Mouse (Mus musculus) C2C12 (cell line): Measurements from ENCODE around the gene Furin. TPM values are rescaled to one million over a fixed set of nuclear protein-coding genes. Genes with fewer than 3 reads are reported as not detected.

Source experiments
- H3K27me3 ChIP-seq: one replicate; pipeline ENCODE4 v1.6.1; 2011; ENCODE audit not compliant: control insufficient read depth, insufficient read depth, insufficient read length
- H3K36me3 ChIP-seq: one replicate; pipeline ENCODE4 v1.6.1; 2011; ENCODE audit not compliant: control insufficient read depth, insufficient read depth
- H3K4me3 ChIP-seq: one replicate; pipeline ENCODE4 v1.5.1; 2011; ENCODE audit warnings: mild to moderate bottlenecking, control low read depth; ENCODE audit not compliant: poor library complexity, insufficient read depth, severe bottlenecking
- H3K79me2 ChIP-seq: one replicate; pipeline ENCODE4 v1.6.1; 2011; ENCODE audit not compliant: control insufficient read depth, insufficient read depth
- H3K79me3 ChIP-seq: one replicate; pipeline ENCODE4 v1.6.1; 2011; ENCODE audit warnings: low read depth, control low read depth
- H3ac ChIP-seq: one replicate; pipeline ENCODE3; 2011; ENCODE audit warnings: low read depth; ENCODE audit not compliant: control insufficient read depth, insufficient read length
- CEBPB ChIP-seq: IDR thresholded peaks from one replicate; pipeline ENCODE4 v1.6.1; 2011; ENCODE audit warnings: low read depth, mild to moderate bottlenecking, control low read depth, moderate library complexity
- CTCF ChIP-seq: IDR thresholded peaks from one replicate; pipeline ENCODE4 v1.5.1; 2011; ENCODE audit not compliant: control insufficient read depth, insufficient read depth, insufficient read length
- FOSL1 ChIP-seq: IDR thresholded peaks from one replicate; pipeline ENCODE4 v1.8.0; 2011; ENCODE audit warnings: mild to moderate bottlenecking, low read length; ENCODE audit not compliant: poor library complexity, insufficient read depth, severe bottlenecking
- MAX ChIP-seq: IDR thresholded peaks from one replicate; pipeline ENCODE4 v1.6.1; 2011; ENCODE audit warnings: mild to moderate bottlenecking, control low read depth
- MYOD1 ChIP-seq: IDR thresholded peaks from one replicate; pipeline ENCODE4 v1.6.1; 2011; ENCODE audit warnings: low read depth; ENCODE audit not compliant: control insufficient read depth, insufficient read length
- MYOG ChIP-seq: IDR thresholded peaks from one replicate; pipeline ENCODE4 v1.6.1; 2011; ENCODE audit not compliant: control insufficient read depth, insufficient read length; ENCODE audit errors: extremely low read depth
- USF1 ChIP-seq: IDR thresholded peaks from one replicate; pipeline ENCODE4 v1.6.1; 2011; ENCODE audit warnings: low read depth, mild to moderate bottlenecking, control low read depth, moderate library complexity
- polyA plus RNA-seq: library from polyadenylated mRNA; unstranded; fragments of >200 nt; fragmentation: generic; extraction: Trizol; gene quantifications from one replicate; pipeline ENCODE4 v1.2.1, GENCODE M21; 2012; ENCODE audit warnings: missing spikeins

The Furin gene
- polyA plus RNA-seq, 1 experiment = 63.6 TPM

- peaks cover 8% of the 10 kb centered on the region for H3K36me3 ChIP-seq
- H3K4me3 ChIP-seq = no peak overlapping the region
- no peaks in the 10 kb centered on the region for H3K27me3 ChIP-seq
- H3ac ChIP-seq = no peak overlapping the region
- no peaks in the 10 kb centered on the region for H3K79me3 ChIP-seq
- TF ChIP-seq FOSL1 (no peak), MYOG (no peak), MYOD1 (no peak), MAX (no peak), CTCF (no peak)
- no peaks in the 10 kb centered on the region for H3K79me2 ChIP-seq
These were observed 36.4 kb downstream of the Furin start for GRCm38 (mm10) chr7:80368635-80369421.

GRCm38 (mm10) chr7:80368009-80368408 is 37.2 kb downstream of the Furin start:
- Histone ChIP-seq H3K4me3 (no peak overlapping the region), H3K36me3 (peaks cover 8% of the 10 kb centered on the region), H3K79me2 (no peaks in the 10 kb centered on the region), H3ac (no peak overlapping the region), H3K27me3 (no peaks in the 10 kb centered on the region), H3K79me3 (no peaks in the 10 kb centered on the region)
- TF ChIP-seq USF1 = no peak
- TF ChIP-seq MYOD1 = no peak
- no peak for TF ChIP-seq CTCF
- no peak for TF ChIP-seq MAX
- TF ChIP-seq MYOG = no peak
- TF ChIP-seq CEBPB = no peak
- TF ChIP-seq FOSL1 = no peak

GRCm38 (mm10) chr7:80367232-80367631 is 38.0 kb downstream of the Furin start:
- no peaks in the 10 kb centered on the region for H3K79me2 ChIP-seq
- TF ChIP-seq CEBPB = no peak
- no peak for TF ChIP-seq USF1
- TF ChIP-seq FOSL1 = no peak
- TF ChIP-seq MYOD1 = no peak
- TF ChIP-seq CTCF = no peak
- TF ChIP-seq MAX = no peak
- no peak for TF ChIP-seq MYOG
- no peaks in the 10 kb centered on the region for H3K27me3 ChIP-seq
- peaks cover 8% of the 10 kb centered on the region for H3K36me3 ChIP-seq
- H3ac ChIP-seq = no peak overlapping the region
- H3K4me3 ChIP-seq = no peak overlapping the region
- H3K79me3 ChIP-seq = no peaks in the 10 kb centered on the region

GRCm38 (mm10) chr7:80365759-80366158 is 39.5 kb downstream of the Furin start:
- H3ac ChIP-seq = no peak overlapping the region
- no peak overlapping the region for H3K4me3 ChIP-seq
- H3K27me3 ChIP-seq = no peaks in the 10 kb centered on the region
- H3K79me2 ChIP-seq = no peaks in the 10 kb centered on the region
- peaks cover 12% of the 10 kb centered on the region for H3K36me3 ChIP-seq
- TF ChIP-seq CTCF (no peak), USF1 (no peak), FOSL1 (no peak), MYOG (no peak), CEBPB (no peak), MAX (no peak), MYOD1 (no peak)
- H3K79me3 ChIP-seq = no peaks in the 10 kb centered on the region

- Histone ChIP-seq H3K36me3 (peaks cover 10% of the 10 kb centered on the region), H3K27me3 (no peaks in the 10 kb centered on the region), H3ac (no peak overlapping the region), H3K79me2 (no peaks in the 10 kb centered on the region), H3K4me3 (no peak overlapping the region), H3K79me3 (no peaks in the 10 kb centered on the region)
- TF ChIP-seq MAX (peak; percentile 42), MYOG (no peak)
These were observed 44.8 kb downstream of the Furin start for GRCm38 (mm10) chr7:80360435-80360834.

GRCm38 (mm10) chr7:80358039-80358438 is 47.2 kb downstream of the Furin start:
- Histone ChIP-seq H3K27me3 (no peaks in the 10 kb centered on the region), H3K79me3 (no peaks in the 10 kb centered on the region), H3K4me3 (no peak overlapping the region), H3K36me3 (peaks cover 10% of the 10 kb centered on the region), H3ac (no peak overlapping the region), H3K79me2 (no peaks in the 10 kb centered on the region)
- no peak for TF ChIP-seq CEBPB
- TF ChIP-seq MYOG = no peak
- no peak for TF ChIP-seq MAX
- TF ChIP-seq MYOD1 = no peak
- no peak for TF ChIP-seq USF1
- no peak for TF ChIP-seq CTCF
- TF ChIP-seq FOSL1 = no peak
